Mouse (Mus musculus): ENCODE data around the gene Zp3r. TPM values are rescaled to one million over a fixed set of nuclear protein-coding genes. Genes with fewer than 3 reads are reported as not detected.
A peak's percentile ranks its signal among the peaks of the same experiment; 100 is the strongest.
"Not testable (repeated sequence)": the region's sequence is repeated elsewhere in the genome, so short reads cannot be mapped to it uniquely, and the experiment has no call there.

Zp3r gene
- not detected in 2 replicates for total RNA-seq (2014; rRNA removed)
- not detected in 2 replicates for polyA plus RNA-seq (2015; fragmentation: Nextera tagmentation; extraction: Ambion mirVana)

GRCm38 (mm10) chr1:130629521-130629920, at the start of gene Zp3r:
Gene Zp3r, minus strand, starts transcription at chr1:130629621.
- WGBS: 91% methylated on average over 2 of the region's 2 CpGs
- TF ChIP-seq CTCF (IDR thresholded peaks at IDR 0.05): no peak
- no peak for ATAC-seq (ENCODE audit: low FRiP score)

GRCm38 (mm10) chr1:130678551-130678950, 49.1 kb upstream of the Zp3r start:
- no peaks in the 10 kb centered on the region for H3K9me3 ChIP-seq (ENCODE audit: low read length)
- H3K4me1 ChIP-seq (ENCODE audit: insufficient read depth, low read length): no peaks in the 10 kb centered on the region
- no peaks in the 10 kb centered on the region for H3K27me3 ChIP-seq (ENCODE audit: insufficient read depth, low read length)
- no peak overlapping the region for H3K27ac ChIP-seq (ENCODE audit: low read depth, low read length)
- ATAC-seq (ENCODE audit: low FRiP score) (no peak), DNase-seq (ENCODE audit: low spot score) (no peak)
- no peak overlapping the region for H3K4me2 ChIP-seq (ENCODE audit: low read depth, low read length, poor library complexity, severe bottlenecking)
- no peaks in the 10 kb centered on the region for H3K36me3 ChIP-seq (ENCODE audit: insufficient read depth, low read length)
- no peak overlapping the region for H3K9ac ChIP-seq (replicated peaks; ENCODE audit: low read length, poor library complexity, severe bottlenecking)
- no peak overlapping the region for H3K4me3 ChIP-seq (ENCODE audit: low read depth, low read length)
- no peak for TF ChIP-seq CTCF (IDR thresholded peaks at IDR 0.05)
- 85% methylated on average over 2 of the region's 2 CpGs for whole genome bisulfite sequencing

More at GRCm38 (mm10) chr1:130629521-130629920, at the start of gene Zp3r:
- H3K27ac ChIP-seq (ENCODE audit: low read depth, low read length): no peak within 1 kb of the TSS
- H3K4me1 ChIP-seq (ENCODE audit: insufficient read depth, low read length): no peaks in the 10 kb centered on the region
- H3K9ac ChIP-seq (replicated peaks; ENCODE audit: low read length, poor library complexity, severe bottlenecking): no peak within 1 kb of the TSS
- H3K36me3 ChIP-seq (ENCODE audit: insufficient read depth, low read length): no peaks in the 10 kb centered on the region
- DNase-seq (ENCODE audit: low spot score): no peak
- H3K4me2 ChIP-seq (ENCODE audit: low read depth, low read length, poor library complexity, severe bottlenecking): no peak within 1 kb of the TSS
- H3K9me3 ChIP-seq (ENCODE audit: low read length): no peaks in the 10 kb centered on the region
- H3K4me3 ChIP-seq (ENCODE audit: low read depth, low read length): no peak within 1 kb of the TSS
- H3K27me3 ChIP-seq (ENCODE audit: insufficient read depth, low read length): no peaks in the 10 kb centered on the region

DNA sequence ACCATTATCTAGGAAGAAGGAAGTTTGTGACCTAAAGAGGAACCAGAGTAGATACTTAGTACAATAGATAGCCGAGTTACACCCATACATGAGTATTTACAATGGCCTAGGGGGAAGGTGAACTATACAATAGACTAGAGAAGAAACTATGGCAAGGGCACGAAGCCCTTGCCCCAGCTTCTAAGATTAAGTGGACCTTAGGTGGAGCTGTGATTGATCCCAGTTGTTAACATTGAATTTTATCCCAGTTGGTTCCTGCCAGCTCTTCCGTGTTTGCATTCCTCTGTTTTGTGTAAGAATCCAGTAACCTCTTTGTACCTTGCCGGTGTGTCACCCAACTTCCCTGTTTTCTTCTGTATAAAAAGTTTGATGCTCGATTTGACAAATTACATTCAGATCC, 34.2 kb upstream of the Zp3r start:
- not testable (repeated sequence) for H3K27ac ChIP-seq (ENCODE audit: low read depth, low read length); H3K9ac ChIP-seq (replicated peaks; ENCODE audit: low read length, poor library complexity, severe bottlenecking); DNase-seq (ENCODE audit: low spot score); ATAC-seq (ENCODE audit: low FRiP score); H3K27me3 ChIP-seq (ENCODE audit: insufficient read depth, low read length); H3K4me1 ChIP-seq (ENCODE audit: insufficient read depth, low read length); H3K9me3 ChIP-seq (ENCODE audit: low read length); H3K4me2 ChIP-seq (ENCODE audit: low read depth, low read length, poor library complexity, severe bottlenecking); H3K4me3 ChIP-seq (ENCODE audit: low read depth, low read length); H3K36me3 ChIP-seq (ENCODE audit: insufficient read depth, low read length)
- 87% methylated on average over 5 of the region's 5 CpGs for WGBS

GRCm38 (mm10) chr1:130661454-130661853, 32.0 kb upstream of the Zp3r start, which contains the start of gene C4bp:
Gene C4bp, minus strand, starts transcription at chr1:130661632.
- Histone ChIP-seq H3K9ac (replicated peaks; ENCODE audit: low read length, poor library complexity, severe bottlenecking) (no peak within 1 kb of the TSS), H3K27ac (ENCODE audit: low read depth, low read length) (no peak within 1 kb of the TSS), H3K4me1 (ENCODE audit: insufficient read depth, low read length) (no peaks in the 10 kb centered on the region), H3K4me3 (ENCODE audit: low read depth, low read length) (no peak within 1 kb of the TSS), H3K27me3 (ENCODE audit: insufficient read depth, low read length) (no peaks in the 10 kb centered on the region), H3K9me3 (ENCODE audit: low read length) (no peaks in the 10 kb centered on the region), H3K4me2 (ENCODE audit: low read depth, low read length, poor library complexity, severe bottlenecking) (no peak within 1 kb of the TSS), H3K36me3 (ENCODE audit: insufficient read depth, low read length) (no peaks in the 10 kb centered on the region)
- 86% methylated on average over 3 of the region's 3 CpGs for WGBS
- ATAC-seq (ENCODE audit: low FRiP score): no peak
- TF ChIP-seq CTCF (IDR thresholded peaks at IDR 0.05): no peak
- no peak for DNase-seq (ENCODE audit: low spot score)

DNA sequence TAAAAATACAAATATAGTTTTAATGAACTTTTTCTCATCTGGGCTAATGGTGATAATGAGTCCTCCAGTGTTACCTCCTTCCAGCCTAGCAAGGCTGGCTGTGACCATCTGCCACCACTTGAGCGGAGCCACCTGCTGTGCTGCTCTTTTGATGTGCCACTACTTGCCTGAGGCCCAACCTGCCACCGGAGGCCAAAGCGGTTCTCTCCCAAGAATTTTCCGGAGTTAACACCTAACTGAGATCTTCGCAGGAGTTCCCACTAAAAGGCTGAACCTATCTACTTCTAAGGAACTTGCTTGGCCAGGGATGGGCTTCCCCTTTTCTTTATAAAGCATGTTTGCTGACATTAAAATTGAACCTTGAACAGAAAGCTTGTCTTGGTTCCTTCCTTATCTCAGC, 30.2 kb upstream of the Zp3r start:
- H3K4me3 ChIP-seq (ENCODE audit: low read depth, low read length); H3K27ac ChIP-seq (ENCODE audit: low read depth, low read length); H3K4me1 ChIP-seq (ENCODE audit: insufficient read depth, low read length); DNase-seq (ENCODE audit: low spot score); ATAC-seq (ENCODE audit: low FRiP score); H3K27me3 ChIP-seq (ENCODE audit: insufficient read depth, low read length); H3K9ac ChIP-seq (replicated peaks; ENCODE audit: low read length, poor library complexity, severe bottlenecking); H3K9me3 ChIP-seq (ENCODE audit: low read length); H3K36me3 ChIP-seq (ENCODE audit: insufficient read depth, low read length); H3K4me2 ChIP-seq (ENCODE audit: low read depth, low read length, poor library complexity, severe bottlenecking): not testable (repeated sequence)
- WGBS: 51% methylated on average over 5 of the region's 5 CpGs

DNA sequence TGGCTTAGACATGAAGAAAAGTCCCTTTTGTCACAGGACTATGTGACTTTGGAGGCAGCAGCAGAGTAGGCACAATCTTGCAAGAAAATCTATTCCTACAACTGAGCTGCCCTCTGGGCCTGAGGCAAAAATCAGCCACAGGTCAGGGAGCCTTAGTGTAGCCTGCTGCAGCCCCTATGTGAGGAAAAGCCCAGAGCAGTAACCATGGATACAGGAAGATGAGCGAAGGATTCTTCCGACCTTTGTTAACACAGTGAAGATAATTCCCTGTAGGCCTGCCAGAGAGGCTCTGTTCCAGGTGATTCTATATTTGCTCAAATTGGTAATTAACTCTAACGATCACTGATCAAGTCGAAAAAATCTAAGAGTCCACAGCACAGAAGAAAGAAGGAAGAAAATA, 14.7 kb upstream of the Zp3r start:
- no peaks in the 10 kb centered on the region for H3K36me3 ChIP-seq (ENCODE audit: insufficient read depth, low read length)
- no peaks in the 10 kb centered on the region for H3K9me3 ChIP-seq (ENCODE audit: low read length)
- no peak for ATAC-seq (ENCODE audit: low FRiP score)
- no peaks in the 10 kb centered on the region for H3K4me1 ChIP-seq (ENCODE audit: insufficient read depth, low read length)
- no peak overlapping the region for H3K4me2 ChIP-seq (ENCODE audit: low read depth, low read length, poor library complexity, severe bottlenecking)
- H3K27me3 ChIP-seq (ENCODE audit: insufficient read depth, low read length): no peaks in the 10 kb centered on the region
- WGBS: 30% methylated on average over 4 of the region's 4 CpGs
- no peak for TF ChIP-seq CTCF (IDR thresholded peaks at IDR 0.05)
- peak; percentile 24 for DNase-seq (ENCODE audit: low spot score)
- H3K4me3 ChIP-seq (ENCODE audit: low read depth, low read length): no peak overlapping the region
- H3K9ac ChIP-seq (replicated peaks; ENCODE audit: low read length, poor library complexity, severe bottlenecking): no peak overlapping the region
- H3K27ac ChIP-seq (ENCODE audit: low read depth, low read length): 0 out of 2 replicates have a peak overlapping the region, but pooled peaks have one; percentile 18
